Mouse (Mus musculus): Measurements from ENCODE around the gene Ptges2.
A peak's percentile ranks its signal among the peaks of the same experiment; 100 is the strongest.

The Ptges2 gene

DNA sequence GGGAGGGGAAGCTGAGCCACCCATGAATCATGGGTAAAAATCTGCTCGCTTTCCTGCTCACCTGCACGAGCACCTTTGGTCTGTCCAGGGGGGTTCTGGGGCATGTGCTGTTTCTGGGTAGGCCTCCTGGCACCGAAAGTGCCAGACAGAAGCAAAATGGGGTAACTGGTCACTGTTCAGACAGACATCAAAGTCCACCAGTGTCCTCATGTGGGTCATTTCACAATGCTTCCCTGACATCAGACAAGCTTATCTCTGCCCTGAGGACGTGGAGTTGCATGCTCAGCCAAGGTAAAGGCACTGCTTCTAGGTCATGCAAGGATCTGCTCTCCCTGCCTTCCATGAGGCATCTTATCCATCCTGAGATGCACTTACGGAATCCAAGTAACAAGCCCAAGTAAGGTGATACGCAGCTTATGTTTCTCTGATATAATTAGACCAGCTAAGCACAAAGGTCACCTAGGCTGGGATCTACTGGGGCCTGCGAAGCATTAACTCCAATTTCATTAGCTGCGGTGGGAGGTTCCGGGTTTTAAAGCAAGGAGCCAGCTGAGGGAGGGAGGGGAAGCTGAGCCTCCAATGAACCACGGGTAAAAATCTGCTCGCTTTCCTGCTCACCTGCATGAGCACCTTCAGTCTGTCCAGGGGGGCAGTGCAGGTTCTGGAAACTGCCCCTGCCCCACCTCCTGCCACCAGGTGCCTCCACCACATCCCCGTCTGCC, 22.9 kb downstream of the Ptges2 start:
- no peak for DNase-seq

DNA sequence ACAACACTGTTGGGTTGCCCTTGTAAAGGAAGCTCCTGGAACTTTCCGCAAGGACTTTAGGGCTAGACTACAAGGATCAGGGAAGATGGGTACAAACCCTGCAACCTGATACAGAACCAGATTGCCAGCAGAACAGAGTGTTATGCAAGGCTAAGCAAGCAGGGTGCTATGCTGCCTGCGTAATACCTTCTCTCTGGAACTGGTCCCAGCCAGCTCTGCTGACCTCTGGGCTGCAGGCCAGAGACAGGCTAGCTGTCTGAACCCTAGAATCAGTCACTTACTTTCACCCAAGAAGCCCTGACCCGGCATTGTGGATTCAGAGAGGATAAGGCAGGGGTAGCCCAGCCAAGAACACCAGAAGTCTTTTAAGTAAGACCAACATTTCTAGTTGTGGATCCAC, 23.7 kb downstream of the Ptges2 start:
- DNase-seq, result peak; percentile 84

DNA sequence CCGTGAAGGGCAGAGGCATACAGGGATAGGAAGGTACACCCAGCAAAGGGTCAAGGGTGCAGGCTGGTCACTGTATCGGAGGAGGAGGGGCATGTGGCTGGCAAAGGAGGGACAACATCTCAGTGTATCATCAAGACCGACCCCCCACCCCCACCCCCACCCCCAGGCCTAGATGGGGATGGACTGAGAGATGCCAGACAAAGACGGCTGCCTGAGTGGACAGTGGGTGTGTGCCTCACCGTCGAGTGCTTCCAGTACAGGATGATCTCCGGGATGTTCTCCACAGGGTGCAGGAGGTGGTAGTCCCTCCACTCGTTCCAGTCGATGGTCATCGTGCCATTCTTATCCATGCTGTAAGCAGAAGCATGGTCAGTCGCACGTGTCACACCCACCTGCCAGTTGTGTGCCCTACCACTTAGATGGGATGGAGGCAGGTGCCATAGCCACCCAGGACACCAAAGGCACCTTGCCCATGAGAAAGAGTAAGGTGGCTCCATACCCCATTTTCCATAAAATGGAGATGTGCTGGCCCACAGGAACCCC, 24.4 kb downstream of the Ptges2 start:
- no peak for DNase-seq

GRCm38 (mm10) chr2:32420647-32421046, 25.0 kb downstream of the Ptges2 start:
- DNase-seq, result no peak

- no peak for DNase-seq
Measured at GRCm38 (mm10) chr2:32421851-32422251, 26.2 kb downstream of the Ptges2 start.

DNA sequence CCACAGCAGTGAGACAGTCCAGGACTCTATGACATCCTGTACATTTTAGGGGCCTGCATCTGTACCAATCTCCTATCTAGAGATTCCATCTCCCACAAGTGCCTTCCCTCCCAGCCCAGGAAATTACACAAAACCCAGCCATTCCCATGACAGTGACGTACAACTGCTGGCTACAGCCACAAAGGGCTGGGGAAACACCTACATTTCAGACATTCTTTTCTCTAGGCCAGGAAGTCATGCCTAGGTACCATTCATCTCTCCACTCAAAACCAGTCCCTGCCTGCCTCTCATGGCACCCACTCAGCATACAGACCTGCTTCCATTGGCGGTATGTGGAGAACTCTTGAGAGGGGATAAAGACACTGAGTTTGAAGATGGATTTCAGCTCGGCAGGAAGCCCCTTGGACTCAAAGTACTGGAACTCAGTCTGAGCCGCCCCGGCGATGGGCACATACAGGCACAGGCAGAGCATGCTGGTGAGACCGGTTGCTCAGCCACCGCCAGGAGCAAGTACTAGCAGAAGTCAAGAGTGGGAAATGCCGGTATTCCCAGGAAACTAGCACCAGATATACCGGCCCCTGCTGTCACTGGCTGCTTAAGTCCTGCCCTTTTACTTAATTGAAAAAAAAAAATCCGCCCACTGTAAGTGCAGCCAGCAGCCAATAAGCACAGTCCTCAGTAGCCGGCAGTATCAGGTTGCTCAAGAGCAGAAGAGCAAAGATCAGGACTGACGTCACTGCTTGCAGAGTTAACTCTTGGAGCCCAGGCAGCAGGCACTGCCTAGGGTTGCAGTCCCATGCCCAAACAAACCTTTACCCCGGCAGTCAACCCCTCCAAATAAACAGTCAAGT, 28.0 kb downstream of the Ptges2 start:
- DNase-seq, result peak; percentile 74

DNA sequence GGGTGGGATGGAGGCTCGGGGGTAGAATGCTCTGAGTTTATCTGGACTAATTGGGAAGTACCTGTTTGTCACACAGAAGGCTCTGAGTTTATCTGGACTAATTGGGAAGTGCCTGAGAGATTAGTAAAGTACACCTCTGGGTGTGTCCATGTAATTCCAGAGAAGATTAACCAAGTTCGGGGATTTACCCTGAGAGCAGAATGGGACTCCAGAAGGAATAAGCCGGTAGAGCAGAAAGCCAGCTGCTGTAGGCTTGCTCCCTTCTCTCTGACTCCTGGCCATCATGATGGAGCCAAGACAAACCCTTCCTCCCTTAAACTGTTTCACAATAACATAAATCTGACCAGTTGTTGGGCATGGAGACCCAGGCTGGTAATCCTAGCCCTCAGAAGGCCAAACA, 29.1 kb downstream of the Ptges2 start:
- DNase-seq, result peak; percentile 22

DNA sequence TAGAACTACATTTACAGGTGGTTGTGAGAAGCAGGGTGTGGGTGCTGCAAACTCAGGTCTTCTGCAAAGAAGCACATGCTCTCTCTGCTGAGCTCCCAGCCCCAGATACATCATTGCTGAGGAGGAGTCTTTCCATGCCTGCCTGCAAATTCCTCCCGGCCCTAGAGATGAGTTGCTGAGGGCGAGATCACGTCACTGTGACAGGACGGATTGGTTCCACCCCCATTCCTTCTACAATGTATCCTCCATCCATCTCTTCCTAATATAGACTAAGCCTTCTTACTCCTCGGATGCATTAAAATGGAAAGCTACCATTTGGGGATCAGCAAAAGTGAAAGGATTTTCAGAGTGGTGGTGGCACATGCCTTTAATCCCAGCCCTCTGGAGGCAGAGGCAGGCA, 29.9 kb downstream of the Ptges2 start:
- peak; percentile 20 for DNase-seq

DNA sequence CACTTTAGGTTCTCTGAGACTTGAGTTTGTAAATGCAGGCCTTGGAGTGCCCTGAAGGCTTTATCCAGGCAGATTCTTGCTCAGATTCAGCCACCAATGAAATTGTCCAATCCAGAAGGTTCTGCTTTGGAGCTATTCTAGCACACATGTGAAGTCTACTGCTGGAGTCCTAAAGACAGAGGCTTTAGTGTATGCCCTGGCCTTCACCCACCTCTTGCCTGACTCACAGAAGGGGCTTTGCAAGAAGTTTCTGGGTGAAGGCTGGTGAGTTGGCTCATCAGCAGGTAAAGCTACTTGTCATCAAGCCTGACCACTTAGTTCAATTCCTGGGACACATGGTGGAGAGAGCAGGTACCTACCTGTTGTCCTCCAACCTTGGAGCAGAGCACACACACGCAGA, 30.4 kb downstream of the Ptges2 start:
- no peak for DNase-seq

- peak; percentile 28 for DNase-seq
Measured at GRCm38 (mm10) chr2:32427720-32428119, 32.0 kb downstream of the Ptges2 start.

- DNase-seq, result peak; percentile 52
Measured at GRCm38 (mm10) chr2:32428262-32428722, 32.6 kb downstream of the Ptges2 start.

GRCm38 (mm10) chr2:32429215-32429891, 33.7 kb downstream of the Ptges2 start:
- peak; percentile 37 for DNase-seq

- peak; percentile 97 for DNase-seq
Measured at GRCm38 (mm10) chr2:32430701-32431676, 35.3 kb downstream of the Ptges2 start.

GRCm38 (mm10) chr2:32436686-32437372, 41.1 kb downstream of the Ptges2 start:
- DNase-seq, result no peak

DNA sequence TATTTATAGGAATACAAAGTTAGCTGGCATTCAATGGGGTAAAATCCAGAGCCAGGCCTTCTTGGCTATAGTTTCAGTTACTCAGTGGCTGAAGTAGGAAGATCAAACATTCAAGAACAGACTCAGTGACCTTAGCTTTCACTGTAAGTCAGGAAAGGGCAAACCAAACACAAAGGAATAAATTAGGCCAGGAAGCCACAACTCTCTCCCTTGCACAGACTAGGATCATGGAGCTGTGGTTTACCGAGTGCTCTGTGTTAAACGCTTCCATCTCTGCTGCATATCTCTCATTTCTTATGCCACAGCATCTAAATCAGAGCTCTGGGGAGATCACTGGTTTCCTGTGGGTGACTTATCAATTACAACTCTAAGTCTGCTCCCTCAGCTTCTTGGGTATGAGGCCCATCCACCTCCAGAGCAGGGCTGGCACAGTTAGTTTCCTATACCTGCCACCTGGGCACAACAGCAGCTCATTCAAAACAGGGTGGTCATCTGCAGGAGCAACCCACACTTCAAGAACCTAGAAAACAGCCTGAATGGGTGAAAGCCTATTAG, 42.0 kb downstream of the Ptges2 start:
- DNase-seq, result no peak

DNA sequence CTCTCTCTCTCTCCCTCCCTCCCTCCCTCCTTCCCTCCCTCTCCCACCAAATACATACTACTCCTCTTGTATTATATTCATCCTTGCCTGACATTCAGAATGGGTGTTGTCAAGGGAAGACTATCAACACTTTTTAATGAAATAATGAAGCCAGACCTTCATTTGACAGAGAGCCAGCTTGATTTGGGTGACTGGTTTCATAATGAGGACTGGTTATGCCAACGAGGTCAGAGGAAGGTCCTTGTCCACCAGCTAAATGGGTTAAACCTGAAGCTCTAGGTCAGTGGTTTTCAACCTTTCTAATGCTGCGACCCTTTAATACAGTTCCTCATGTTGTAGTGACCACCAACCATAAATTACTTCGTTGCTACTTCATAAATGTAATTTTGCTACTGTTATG, 43.0 kb downstream of the Ptges2 start:
- no peak for DNase-seq

DNA sequence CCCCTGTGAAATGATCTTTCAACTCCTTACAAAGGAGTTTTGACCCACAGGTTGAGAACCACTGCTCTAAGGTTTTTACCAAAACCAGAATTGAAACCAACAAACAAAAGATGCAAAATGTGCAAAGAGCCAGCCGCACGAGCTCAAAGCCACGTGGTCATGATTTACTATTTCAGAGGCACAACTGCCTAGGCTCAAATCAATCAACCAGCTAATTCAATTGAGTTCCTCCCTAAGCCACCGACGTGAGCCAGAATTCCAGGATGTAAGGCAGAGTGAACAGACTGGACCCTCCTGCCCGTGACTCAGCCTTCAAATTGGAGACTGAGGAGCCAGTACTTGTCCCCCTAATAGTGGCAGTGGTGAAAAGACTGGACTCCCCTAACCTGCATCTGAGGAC, 43.5 kb downstream of the Ptges2 start:
- DNase-seq, result no peak

- no peak for DNase-seq
Measured at GRCm38 (mm10) chr2:32440164-32440563, 44.5 kb downstream of the Ptges2 start.

- DNase-seq, result peak; percentile 3
Measured at GRCm38 (mm10) chr2:32440632-32441031, 44.9 kb downstream of the Ptges2 start.

GRCm38 (mm10) chr2:32441550-32441949, 45.9 kb downstream of the Ptges2 start:
- no peak for DNase-seq

DNA sequence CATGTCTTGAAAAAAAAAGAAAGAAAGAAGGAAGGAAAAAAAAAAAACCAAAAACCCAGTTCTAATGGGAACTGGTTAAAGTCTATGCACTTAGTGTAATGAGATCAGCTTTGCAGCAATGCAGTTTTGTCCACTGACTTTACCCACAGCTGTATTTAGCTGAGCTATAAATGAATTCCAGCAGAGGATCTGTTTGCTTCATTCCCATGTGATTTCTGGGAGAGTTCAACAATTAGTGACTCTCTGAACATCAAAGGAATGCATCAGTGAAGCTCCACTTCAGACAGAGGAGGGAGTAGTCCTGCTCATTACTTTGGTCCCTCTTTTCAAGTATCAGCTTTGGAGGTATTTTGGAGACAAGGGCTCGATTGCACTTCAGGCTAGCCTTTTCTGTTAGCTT, 49.8 kb downstream of the Ptges2 start:
- DNase-seq, result no peak

All from cerebellum, adult 9-10 months (tissue).